Mouse (Mus musculus) adrenal gland, postnatal 0 days (tissue): Measurements from ENCODE around the gene Lrig3. TPM values are rescaled to one million over a fixed set of nuclear protein-coding genes. Genes with fewer than 3 reads are reported as not detected.

Experiments used
- microRNA-seq: library from miRNA; unstranded; fragments of <30 nt; microRNA quantifications from one replicate; pipeline ENCODE4, GENCODE M21; 2016; ENCODE audit warnings: borderline replicate concordance; ENCODE audit not compliant: insufficient number of aligned reads
- polyA plus RNA-seq: library from polyadenylated mRNA; unstranded; fragments of >200 nt; fragmentation: Nextera tagmentation; extraction: Ambion mirVana; gene quantifications from 2 replicates; pipeline ENCODE4 v1.2.1, GENCODE M21; 2015

Gene Lrig3
- polyA plus RNA-seq = 5.7 and 8.7 TPM in 2 replicates

GRCm38 (mm10) chr10:125965968-125966480 lies at the start of gene Lrig3:
Lrig3 (plus strand) TSS chr10:125966168.

Small RNA genes lying within 50 kb of the gene (microRNA-seq; reads per million reads assigned to microRNA genes)
- not detected for gene Gm22183
